Mouse (Mus musculus): Measurements from ENCODE around the gene Defb23.

DNA sequence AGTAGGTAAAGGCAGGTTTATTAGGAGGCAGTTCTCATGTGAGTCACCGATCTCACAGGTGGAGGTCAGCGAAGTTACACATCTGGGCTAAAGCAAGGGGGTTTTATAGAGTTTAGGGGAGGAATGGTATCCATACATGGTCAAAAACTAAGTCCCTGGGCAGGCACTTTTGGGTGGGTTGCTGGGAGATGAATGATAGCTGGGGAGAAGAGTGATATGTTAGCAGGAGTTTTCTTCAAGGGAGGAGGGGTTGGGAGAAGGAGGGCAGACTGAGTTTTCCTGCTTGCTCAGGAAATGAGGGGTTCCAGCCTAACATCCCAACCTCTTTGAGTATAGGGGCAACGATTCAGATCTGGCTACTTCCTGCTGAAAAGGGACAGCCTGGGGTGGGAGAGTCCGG, 49.1 kb downstream of the Defb23 start, which contains the start of gene 6820408C15Rik:
- TF ChIP-seq POLR2A (IDR thresholded peaks at IDR 0.05; ENCODE audit: insufficient read depth, low read length) (no peak), CTCF (IDR thresholded peaks at IDR 0.05; ENCODE audit: low read depth, low read length) (no peak)

All from ES-Bruce4 (cell line).